Mouse (Mus musculus): Measurements from ENCODE around the gene Gm13124.

DNA sequence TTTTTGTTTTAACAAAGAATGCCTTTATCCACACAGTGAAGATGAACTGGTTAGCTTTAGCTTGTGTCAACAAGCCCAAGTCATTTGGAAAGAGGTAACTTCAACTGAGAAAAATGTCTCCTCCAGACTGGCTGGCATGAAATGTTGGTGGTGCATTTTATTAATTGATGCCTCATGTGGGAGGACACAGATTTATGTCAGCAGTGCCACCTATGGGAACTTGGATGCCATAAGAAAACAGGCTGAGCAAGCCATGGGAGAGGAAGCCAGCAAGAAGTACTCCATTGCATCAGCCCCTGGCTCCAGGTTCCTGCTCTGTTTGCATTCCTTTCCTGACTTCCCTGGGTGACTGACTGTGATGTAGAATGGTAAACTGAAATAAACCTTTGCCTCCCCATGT, 27.9 kb upstream of the Gm13124 start:
- no peak for TF ChIP-seq CTCF (conservative IDR thresholded peaks at IDR 0.05; ENCODE audit: low read length)
- TF ChIP-seq POU5F1 (IDR thresholded peaks at IDR 0.05; ENCODE audit: borderline replicate concordance, low read length), result no peak
